ENCODE assay signal across 28 mouse cellular contexts in genomic region chr16:58013557-58013956, GRCm38 (mm10).
DNase-seq lines count a peak whose midpoint lies in the region; ATAC-seq lines count a peak whose summit lies in the region.
"Had no signal": no experiment of that assay in that cellular context is flagged by ENCODE, and none has a peak within 500 bp of the region (broad histone marks: within the 10 kb centered on the region; RNA-seq: fewer than 3 reads in every experiment).

No protein-coding gene starts in this region.

- WGBS in limb, embryonic 11.5 days, result 17% methylated on average over 1 of the region's 1 CpGs
- 31% methylated on average over 1 of the region's 1 CpGs for WGBS in limb, embryonic 10.5 days

- no peak overlapping the region for H3K4me2 ChIP-seq in limb, embryonic 11.5 days (ENCODE audit: low read depth, severe bottlenecking)
- H3K4me2 ChIP-seq: embryonic facial prominence, embryonic 13.5 days; heart, embryonic 15.5 days; liver, embryonic 15.5 days; lung, embryonic 15.5 days; midbrain, embryonic 13.5 days; neural tube, embryonic 13.5 days had no signal

- no peaks in the 10 kb centered on the region for H3K4me1 ChIP-seq in limb, embryonic 11.5 days (ENCODE audit: control insufficient read depth, insufficient read depth, low read length)
- 0 out of 2 replicates have a peak, but pooled peaks cover 5% of the 10 kb centered on the region for H3K4me1 ChIP-seq in limb, embryonic 10.5 days
- H3K4me1 ChIP-seq: embryonic facial prominence, embryonic 13.5 days; heart, embryonic 15.5 days; liver, embryonic 15.5 days; lung, embryonic 15.5 days; midbrain, embryonic 13.5 days; neural tube, embryonic 13.5 days had no signal

- H3K9ac ChIP-seq in limb, embryonic 11.5 days (ENCODE audit: low read length), result no peak overlapping the region
- H3K9ac ChIP-seq: embryonic facial prominence, embryonic 13.5 days; heart, embryonic 15.5 days; liver, embryonic 15.5 days; lung, embryonic 15.5 days; midbrain, embryonic 13.5 days; neural tube, embryonic 13.5 days had no signal

- no peaks in the 10 kb centered on the region for H3K27me3 ChIP-seq in limb, embryonic 11.5 days (ENCODE audit: control insufficient read depth, insufficient read depth, low read length)
- 0 out of 2 replicates have a peak, but pooled peaks cover 3% of the 10 kb centered on the region for H3K27me3 ChIP-seq in limb, embryonic 10.5 days (ENCODE audit: low read depth, poor library complexity, severe bottlenecking)
- H3K27me3 ChIP-seq: embryonic facial prominence, embryonic 13.5 days; heart, embryonic 15.5 days; liver, embryonic 15.5 days; lung, embryonic 15.5 days; midbrain, embryonic 13.5 days; neural tube, embryonic 13.5 days had no signal

- ATAC-seq in limb, embryonic 11.5 days (ENCODE audit: insufficient number of reproducible peaks, low FRiP score, low TSS enrichment, low read depth), result peak; percentile 54; the same call in 1 of the 2 replicates
- ATAC-seq: forebrain, embryonic 16.5 days; hindbrain, postnatal 0 days; intestine, embryonic 16.5 days; midbrain, embryonic 13.5 days had no signal

- no peaks in the 10 kb centered on the region for H3K9me3 ChIP-seq in limb, embryonic 11.5 days (ENCODE audit: control insufficient read depth, low read length)
- H3K9me3 ChIP-seq in limb, embryonic 10.5 days (replicated peaks), result no peaks in the 10 kb centered on the region
- H3K9me3 ChIP-seq: embryonic facial prominence, embryonic 13.5 days; G1E; heart, embryonic 15.5 days; liver, embryonic 15.5 days; lung, embryonic 15.5 days; midbrain, embryonic 13.5 days; neural tube, embryonic 13.5 days had no signal

- peak; percentile 39 for DNase-seq in embryo, embryonic 11 days
- DNase-seq in embryo, embryonic 10 days (ENCODE audit: low spot score), result no peak
- DNase-seq in limb, embryonic 11.5 days (ENCODE audit: low spot score), result no peak
- no peak for DNase-seq in limb, embryonic 10.5 days (ENCODE audit: low spot score)
- DNase-seq in forelimb bud, embryonic 11.5 days (ENCODE audit: low read depth, low spot score), result peak; percentile 77
- DNase-seq in mesoderm, embryonic 11.5 days (ENCODE audit: low read depth, low spot score), result peak; percentile 56
- no peak for DNase-seq in testis, postnatal 14 days (ENCODE audit: low spot score)
- no peak for DNase-seq in gastrocnemius, postnatal 10 days
- DNase-seq: adrenal gland, postnatal 10 days; cerebellum, adult 11-12 months; cerebellum, adult 9-11 months; kidney, adult 9 months; lung, postnatal 36 days; right cerebral cortex, postnatal 4 days; thymus, adult 2 months; thymus, postnatal 36 days had no signal

- H3K27ac ChIP-seq in limb, embryonic 11.5 days (replicated peaks; ENCODE audit: low read depth, low read length), result no peak overlapping the region
- H3K27ac ChIP-seq in limb, embryonic 10.5 days, result no peak overlapping the region
- H3K27ac ChIP-seq: embryonic facial prominence, embryonic 13.5 days; heart, embryonic 15.5 days; hindbrain, postnatal 0 days; left cerebral cortex, adult 2 months; liver, embryonic 15.5 days; lung, embryonic 15.5 days; midbrain, embryonic 13.5 days; neural tube, embryonic 13.5 days had no signal

- no peaks in the 10 kb centered on the region for H3K36me3 ChIP-seq in limb, embryonic 11.5 days (ENCODE audit: control insufficient read depth, insufficient read depth, low read length)
- no peaks in the 10 kb centered on the region for H3K36me3 ChIP-seq in limb, embryonic 10.5 days
- H3K36me3 ChIP-seq: embryonic facial prominence, embryonic 13.5 days; G1E; heart, embryonic 15.5 days; liver, embryonic 15.5 days; lung, embryonic 15.5 days; midbrain, embryonic 13.5 days; neural tube, embryonic 13.5 days had no signal

- no peak overlapping the region for H3K4me3 ChIP-seq in limb, embryonic 11.5 days (ENCODE audit: low read depth, low read length)
- no peak overlapping the region for H3K4me3 ChIP-seq in limb, embryonic 10.5 days
- H3K4me3 ChIP-seq: embryonic facial prominence, embryonic 13.5 days; erythroblast, embryonic 14.5 days; heart, embryonic 15.5 days; left cerebral cortex, adult 2 months; liver, embryonic 15.5 days; lung, embryonic 15.5 days; midbrain, embryonic 13.5 days; neural tube, embryonic 13.5 days had no signal

Comparison
In these comparisons a context has a peak if more than half of its experiments do, and no peak if none do; other contexts are left out.
1. DNase-seq: peak in embryo, embryonic 11 days (single experiment), forelimb bud, embryonic 11.5 days (single experiment) and mesoderm, embryonic 11.5 days (single experiment); none in embryo, embryonic 10 days (single experiment), limb, embryonic 11.5 days (single experiment), limb, embryonic 10.5 days (single experiment), testis, postnatal 14 days (single experiment) and gastrocnemius, postnatal 10 days (single experiment).